Mouse (Mus musculus) kidney, postnatal 36 days (tissue): ENCODE measurements around the gene Gm18596.
"Not testable (repeated sequence)": the region's sequence is repeated elsewhere in the genome, so short reads cannot be mapped to it uniquely, and the experiment has no call there.

Experiments used
- DNase-seq, 2 experiments: peaks; one replicate each; pipeline ENCODE4 v3.0.0; 2021 to 2022; ENCODE audit warnings: mixed read lengths in 2 of 2

The Gm18596 gene

DNA sequence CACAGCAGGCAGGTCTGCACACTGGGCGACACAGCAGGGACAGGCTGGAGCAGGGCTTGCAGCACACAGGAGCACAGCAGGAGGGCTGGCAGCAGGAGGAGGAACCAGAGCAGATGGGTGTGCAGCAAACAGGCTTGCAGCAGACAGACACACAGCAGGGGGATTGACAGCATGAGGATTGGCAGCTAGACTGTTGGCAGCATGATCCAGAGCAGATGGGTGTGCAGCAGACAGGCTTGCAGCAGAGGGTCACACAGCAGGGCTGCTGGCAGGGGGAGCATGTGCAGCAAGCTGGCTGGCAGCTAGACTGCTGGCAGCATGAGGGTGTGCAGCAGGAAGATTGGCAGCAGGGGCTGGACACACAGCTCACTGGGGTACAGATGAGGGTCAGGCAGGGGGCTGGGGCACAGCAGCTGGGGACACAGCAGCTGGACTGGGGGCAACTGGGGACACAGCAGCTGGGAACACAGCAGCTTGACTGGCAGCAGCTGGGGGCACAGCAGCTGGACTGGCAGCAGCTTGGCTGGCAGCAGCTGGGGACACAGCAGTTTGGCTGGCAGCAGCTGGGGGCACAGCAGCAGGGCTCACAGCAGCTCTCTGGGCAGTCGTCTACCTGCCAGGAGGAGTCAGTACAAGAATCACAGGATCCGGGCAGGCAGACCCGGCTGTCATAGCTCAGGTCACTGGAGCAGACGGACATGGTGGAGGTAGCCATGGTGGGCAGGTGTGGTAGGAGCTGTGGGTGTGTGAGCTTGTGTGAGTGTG is at the start of gene Gm18596:
Gm18596 (minus strand) TSS at position 715 of the 765 bp plus-strand sequence.
- DNase-seq: not testable (repeated sequence)

- DNase-seq: no peak
Measured at GRCm38 (mm10) chr10:77788621-77789020, 46.2 kb upstream of the Gm18596 start.

DNA sequence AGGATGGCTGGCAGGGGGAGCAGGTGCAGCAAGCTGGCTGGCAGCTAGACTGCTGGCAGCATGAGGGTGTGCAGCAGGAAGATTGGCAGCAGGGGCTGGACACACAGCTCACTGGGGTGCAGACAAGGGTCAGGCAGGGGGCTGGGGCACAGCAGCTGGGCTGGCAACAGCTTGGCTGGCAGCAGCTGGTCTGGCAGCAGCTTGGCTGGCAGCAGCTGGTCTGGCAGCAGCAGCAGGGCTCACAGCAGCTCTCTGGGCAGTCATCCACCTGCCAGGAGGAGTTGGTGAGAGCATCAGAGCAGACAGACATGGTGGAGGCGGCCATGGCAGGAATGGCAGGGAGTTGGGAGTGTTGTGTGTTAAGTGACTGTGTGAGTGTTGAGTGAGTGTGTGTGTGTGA is 45.4 kb upstream of the Gm18596 start, which contains the start of gene Gm7137:
Gm7137 (minus strand) TSS at position 325 of the 400 bp plus-strand sequence.
- not testable (repeated sequence) for DNase-seq

- not testable (repeated sequence) for DNase-seq
Measured at GRCm38 (mm10) chr10:77783396-77783795, 41.0 kb upstream of the Gm18596 start.

DNA sequence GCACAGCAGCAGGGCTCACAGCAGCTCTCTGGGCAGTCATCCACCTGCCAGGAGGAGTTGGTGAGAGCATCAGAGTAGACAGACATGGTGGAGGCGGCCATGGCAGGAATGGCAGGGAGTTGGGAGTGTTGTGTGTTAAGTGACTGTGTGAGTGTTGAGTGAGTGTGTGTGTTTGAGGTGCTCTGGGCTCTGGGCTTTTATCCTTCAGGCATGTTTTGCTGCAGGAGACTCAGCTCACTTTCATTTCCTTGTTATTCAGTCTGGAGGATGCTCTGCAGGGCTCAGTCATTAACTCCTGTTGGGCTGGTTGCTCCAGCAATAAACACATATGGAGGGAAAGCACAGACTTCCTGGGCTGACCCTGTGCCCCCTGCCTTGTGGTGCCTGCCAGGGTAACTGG is 40.0 kb upstream of the Gm18596 start, which contains the start of gene Gm3250:
Gm3250 (minus strand) TSS at position 101 of the 400 bp plus-strand sequence.
- DNase-seq: not testable (repeated sequence)

DNA sequence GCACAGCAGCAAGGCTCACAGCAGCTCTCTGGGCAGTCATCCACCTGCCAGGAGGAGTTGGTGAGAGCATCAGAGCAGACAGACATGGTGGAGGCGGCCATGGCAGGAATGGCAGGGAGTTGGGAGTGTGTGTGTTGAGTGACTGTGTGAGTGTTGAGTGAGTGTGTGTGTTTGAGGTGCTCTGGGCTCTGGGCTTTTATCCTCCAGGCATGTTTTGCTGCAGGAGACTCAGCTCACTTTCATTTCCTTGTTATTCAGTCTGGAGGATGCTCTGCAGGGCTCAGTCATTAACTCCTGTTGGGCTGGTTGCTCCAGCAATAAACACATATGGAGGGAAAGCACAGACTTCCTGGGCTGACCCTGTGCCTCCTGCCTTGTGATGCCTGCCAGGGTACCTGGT is 34.4 kb upstream of the Gm18596 start, which contains the start of gene Gm7138:
Gm7138 (minus strand) TSS at position 101 of the 400 bp plus-strand sequence.
- DNase-seq: not testable (repeated sequence)

- DNase-seq: not testable (repeated sequence)
Measured at GRCm38 (mm10) chr10:77772142-77772541, 29.7 kb upstream of the Gm18596 start.

GRCm38 (mm10) chr10:77771225-77771624 is 28.8 kb upstream of the Gm18596 start, which contains the start of gene Gm3238:
TSS of gene Gm3238 (minus strand) at chr10:77771325.
- DNase-seq: not testable (repeated sequence)

DNA sequence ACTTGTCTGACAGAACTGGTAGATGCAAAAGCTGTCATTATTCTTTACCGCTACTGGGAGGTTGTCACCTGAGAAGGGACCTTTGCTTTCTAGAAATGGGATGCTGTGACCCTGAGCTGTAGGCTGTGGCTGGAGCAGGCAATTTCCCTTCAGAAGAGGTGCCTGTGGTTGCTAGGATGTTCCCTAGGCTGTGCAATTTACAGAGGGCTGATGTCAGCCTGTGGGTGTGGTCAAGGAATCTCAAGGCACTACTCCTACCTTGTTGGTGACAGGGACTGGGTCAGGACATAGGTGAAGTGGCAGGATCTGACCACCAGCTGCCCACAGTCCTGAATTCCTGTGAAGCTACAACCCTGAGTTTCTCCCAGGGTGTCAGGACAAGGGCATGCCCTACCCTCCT is 27.3 kb upstream of the Gm18596 start:
- no peak for DNase-seq

- not testable (repeated sequence) for DNase-seq
Measured at GRCm38 (mm10) chr10:77759582-77759981, 17.1 kb upstream of the Gm18596 start, which contains the start of gene Gm3233. TSS of gene Gm3233 (minus strand) at chr10:77759682.

DNA sequence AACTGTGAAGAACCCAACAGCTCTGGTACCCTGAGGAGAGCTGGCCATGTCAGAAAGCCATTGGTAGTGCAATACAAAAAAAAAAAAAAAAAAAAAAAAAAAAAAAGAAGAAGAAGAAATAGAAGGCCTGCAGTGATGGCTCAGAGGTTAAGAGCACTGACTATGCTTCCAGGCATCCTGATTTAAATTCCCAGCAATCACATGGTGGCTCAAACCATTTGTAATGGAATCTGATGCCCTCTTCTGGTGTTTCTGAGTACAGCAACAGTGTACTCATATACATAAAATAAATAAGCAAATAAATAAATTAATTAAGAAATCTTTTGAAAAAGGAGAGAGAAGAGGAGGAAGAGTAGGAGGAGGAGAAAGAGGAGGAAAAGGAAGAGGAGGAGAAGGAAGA is 11.0 kb upstream of the Gm18596 start:
- no peak for DNase-seq

- DNase-seq: not testable (repeated sequence)
Measured at GRCm38 (mm10) chr10:77752312-77752711, 9.9 kb upstream of the Gm18596 start.

- DNase-seq: not testable (repeated sequence)
Measured at GRCm38 (mm10) chr10:77751254-77751653, 8.8 kb upstream of the Gm18596 start, which contains the start of gene Gm9736. TSS of gene Gm9736 (minus strand) at chr10:77751354.

GRCm38 (mm10) chr10:77750686-77751085 is 8.2 kb upstream of the Gm18596 start:
- DNase-seq: not testable (repeated sequence)

DNA sequence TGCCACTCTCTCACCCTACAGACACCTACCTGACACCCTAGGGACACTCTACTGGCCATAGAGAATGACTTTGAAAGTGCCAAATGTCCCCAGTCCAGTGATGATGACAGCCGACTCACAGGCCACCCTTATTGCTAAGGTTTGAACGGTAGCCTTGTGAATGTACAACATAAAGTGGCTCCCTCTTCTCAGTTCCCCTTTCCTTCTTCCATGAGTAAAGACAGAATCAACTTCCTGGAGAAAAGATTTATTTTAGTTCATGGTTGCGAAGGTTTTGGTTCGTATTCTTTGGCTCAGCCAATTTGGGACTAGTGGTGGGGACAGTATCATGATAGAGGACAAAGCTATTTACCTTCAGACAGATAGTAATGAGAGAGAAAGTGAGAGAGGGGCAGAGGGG is 3.5 kb downstream of the Gm18596 start:
- DNase-seq: no peak

GRCm38 (mm10) chr10:77735928-77736327 is 6.5 kb downstream of the Gm18596 start:
- DNase-seq: no peak

DNA sequence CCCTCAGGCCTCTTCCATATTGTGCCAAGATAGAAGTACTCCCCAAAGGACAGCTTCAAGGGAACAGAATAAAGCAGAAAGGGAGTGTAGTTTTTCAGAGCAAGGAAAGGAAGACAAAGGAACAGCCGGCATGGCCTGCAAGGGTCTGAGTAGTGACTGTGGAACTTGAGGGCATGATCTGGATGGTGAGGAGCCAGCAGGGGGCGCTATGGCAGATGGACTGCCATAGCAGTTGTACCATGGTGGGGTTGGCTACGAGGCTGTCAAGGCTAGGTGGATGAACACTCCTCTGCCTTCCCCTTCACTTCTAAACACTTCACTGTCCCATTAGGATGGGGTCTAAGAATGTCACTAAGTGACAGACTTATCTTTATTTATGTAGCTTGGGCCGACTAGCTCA is 13.2 kb downstream of the Gm18596 start:
- peak in 1 of 2 experiments; percentile 38 for DNase-seq

DNA sequence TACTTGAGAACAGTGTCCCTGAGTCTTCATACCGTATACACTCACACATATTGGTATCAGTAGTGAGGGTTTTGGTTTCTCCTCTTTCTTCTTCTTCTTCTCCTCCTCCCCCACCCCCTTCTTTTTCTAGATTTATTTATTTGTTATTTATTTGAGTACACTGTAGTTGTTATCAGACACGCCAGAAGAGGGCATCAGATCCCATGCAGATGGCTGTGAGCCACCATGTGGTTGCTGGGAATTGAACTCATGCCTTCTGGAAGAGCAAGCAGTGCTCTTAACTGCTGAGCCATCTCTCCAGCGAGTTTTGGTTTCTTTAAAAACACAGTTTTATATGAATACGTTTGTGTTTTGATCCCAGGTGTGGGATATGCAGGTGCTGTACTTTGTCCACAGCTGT is 14.2 kb downstream of the Gm18596 start:
- peak in 1 of 2 experiments; percentile 40 for DNase-seq

DNA sequence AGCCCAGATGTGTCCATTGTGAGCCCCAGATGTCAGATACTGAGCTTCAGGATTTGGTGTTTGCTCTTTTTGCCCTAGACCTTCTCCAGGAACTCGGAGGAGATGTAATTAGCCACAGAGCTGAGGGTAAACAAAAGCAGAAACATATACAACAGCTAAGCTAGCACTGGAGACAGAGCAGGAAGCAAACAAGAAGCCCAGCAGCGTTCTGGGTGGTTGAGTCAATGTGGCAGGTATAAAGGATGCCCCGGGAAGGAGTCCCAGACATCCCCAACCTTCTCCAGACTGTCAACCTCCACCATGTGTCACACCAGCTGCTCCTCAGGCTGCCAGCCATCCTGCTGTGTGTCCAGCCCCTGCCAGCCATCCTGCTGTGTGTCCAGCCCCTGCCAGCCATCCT is 16.3 kb downstream of the Gm18596 start, which contains the start of gene Gm10100:
Gm10100 (plus strand) TSS at position 301 of the 400 bp plus-strand sequence.
- no peak for DNase-seq

DNA sequence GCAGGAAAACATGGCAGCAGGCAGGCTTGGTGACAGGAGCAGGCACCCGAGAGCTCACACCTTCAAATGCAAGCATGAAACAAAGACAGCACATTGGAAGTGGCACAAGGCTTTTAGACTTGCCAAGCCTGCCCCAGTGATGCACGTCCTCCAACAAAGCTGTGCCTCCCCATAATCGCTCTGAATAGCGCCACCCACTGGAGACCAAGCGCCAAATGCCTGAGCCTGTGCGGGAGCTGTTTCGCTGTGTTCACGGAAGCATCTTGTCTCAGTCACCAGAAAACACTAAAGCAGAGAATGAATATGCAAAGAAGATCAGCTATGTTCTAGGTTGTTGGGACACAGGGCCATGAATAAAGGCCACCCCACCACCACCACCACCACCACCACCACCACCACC is 17.6 kb downstream of the Gm18596 start:
- no peak for DNase-seq

DNA sequence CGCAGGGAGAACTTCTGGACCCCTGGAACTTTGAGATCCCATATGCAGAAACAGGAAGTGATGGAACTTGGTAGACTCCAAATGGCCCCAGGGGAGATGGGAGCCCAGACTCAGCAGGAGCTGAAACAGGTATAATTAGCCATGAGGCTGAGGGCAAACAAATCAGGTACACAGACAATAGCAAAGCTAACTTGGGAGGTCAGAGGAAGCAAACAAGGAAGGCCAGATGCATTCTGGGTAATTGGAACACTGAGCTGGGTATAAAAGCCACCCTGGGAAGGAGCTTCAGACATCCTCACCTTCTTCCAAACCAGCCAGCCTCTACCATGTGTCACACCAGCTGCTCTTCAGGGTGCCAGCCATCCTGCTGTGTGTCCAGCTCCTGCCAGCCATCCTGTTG is 22.1 kb downstream of the Gm18596 start, which contains the start of gene Krtap12-1:
Krtap12-1 (plus strand) TSS at position 301 of the 400 bp plus-strand sequence.
- not testable (repeated sequence) for DNase-seq

- DNase-seq: no peak
Measured at GRCm38 (mm10) chr10:77715507-77715906, 26.9 kb downstream of the Gm18596 start, which contains the start of gene Gm10142. TSS of gene Gm10142 (plus strand) at chr10:77715807.

DNA sequence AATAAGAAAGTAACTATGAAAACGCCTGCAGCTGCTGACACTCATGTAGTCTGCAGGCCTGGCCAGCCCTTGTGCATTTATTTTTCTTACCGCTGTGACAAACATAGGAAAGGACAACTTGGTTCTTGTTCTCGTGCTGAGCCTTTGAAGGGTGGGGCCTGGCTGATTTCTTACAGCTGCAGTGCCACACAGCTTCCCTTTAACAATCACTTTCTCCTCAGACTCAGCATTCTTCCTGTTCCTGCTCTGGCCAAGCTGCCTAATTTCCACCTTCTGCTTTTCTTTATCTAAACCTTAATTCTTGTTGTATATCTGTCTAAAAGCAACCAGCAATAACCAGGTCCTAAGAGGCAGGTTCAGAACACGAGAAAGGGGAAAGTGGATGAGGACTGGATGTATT is 28.7 kb downstream of the Gm18596 start:
- no peak for DNase-seq

GRCm38 (mm10) chr10:77711157-77711556 is 31.3 kb downstream of the Gm18596 start, which contains the start of gene Gm10024:
TSS of gene Gm10024 (plus strand) at chr10:77711457.
- DNase-seq: not testable (repeated sequence)
